Mouse (Mus musculus): Measurements from ENCODE around the gene Mthfs.
"Not testable (repeated sequence)": the region's sequence is repeated elsewhere in the genome, so short reads cannot be mapped to it uniquely, and the experiment has no call there.

Mthfs gene

DNA sequence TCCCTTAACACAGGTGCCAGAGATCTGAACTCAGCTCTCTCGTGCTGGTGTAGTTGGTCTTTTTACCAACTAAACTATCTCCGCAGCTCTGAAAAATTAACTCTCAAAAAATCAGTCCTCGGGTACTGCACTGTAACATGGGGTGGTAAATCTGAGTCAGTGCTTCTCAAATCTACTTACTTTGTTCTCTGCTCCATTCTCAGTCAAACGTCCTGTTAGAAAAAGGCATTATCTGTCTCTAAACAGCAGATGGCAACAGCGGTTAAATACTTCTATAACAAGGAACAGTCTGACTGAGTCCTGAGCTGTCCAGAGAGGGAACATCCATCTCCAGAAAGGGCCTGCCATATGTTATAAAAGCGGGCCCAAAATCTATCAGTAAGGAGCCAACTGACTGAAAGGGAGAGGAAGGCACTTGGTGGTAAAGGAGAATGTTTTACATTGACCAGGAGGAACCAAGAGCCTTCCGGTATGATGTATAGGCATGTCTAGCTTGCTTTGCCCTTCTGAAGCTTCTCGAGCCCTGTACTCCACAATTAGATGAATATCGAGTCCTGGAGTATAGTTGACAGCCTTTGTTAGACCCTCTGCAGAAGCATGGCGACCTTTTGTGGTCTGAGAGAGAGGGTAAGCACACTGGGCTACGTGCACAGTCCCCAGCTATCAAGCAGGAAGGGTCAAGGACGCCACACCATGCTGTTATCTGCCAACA lies at the start of gene Mthfs:
TSS of gene Mthfs (plus strand) at position 324 of the 712 bp plus-strand sequence.
- not testable (repeated sequence) for DNase-seq (ENCODE audit: low spot score in 2 of 2)

- not testable (repeated sequence) for DNase-seq (ENCODE audit: low spot score in 2 of 2)
These were observed 37.9 kb upstream of the Mthfs start for GRCm38 (mm10) chr9:89172539-89172938.

GRCm38 (mm10) chr9:89178833-89179232 lies 31.6 kb upstream of the Mthfs start:
- peak; percentile 46 to 50 for DNase-seq (ENCODE audit: low spot score in 2 of 2)

- DNase-seq (ENCODE audit: low spot score in 2 of 2) = not testable (repeated sequence)
These were observed 31.0 kb upstream of the Mthfs start for GRCm38 (mm10) chr9:89179469-89179868.

GRCm38 (mm10) chr9:89187006-89187405 lies 23.5 kb upstream of the Mthfs start:
- DNase-seq (ENCODE audit: low spot score in 2 of 2) = not testable (repeated sequence)

DNA sequence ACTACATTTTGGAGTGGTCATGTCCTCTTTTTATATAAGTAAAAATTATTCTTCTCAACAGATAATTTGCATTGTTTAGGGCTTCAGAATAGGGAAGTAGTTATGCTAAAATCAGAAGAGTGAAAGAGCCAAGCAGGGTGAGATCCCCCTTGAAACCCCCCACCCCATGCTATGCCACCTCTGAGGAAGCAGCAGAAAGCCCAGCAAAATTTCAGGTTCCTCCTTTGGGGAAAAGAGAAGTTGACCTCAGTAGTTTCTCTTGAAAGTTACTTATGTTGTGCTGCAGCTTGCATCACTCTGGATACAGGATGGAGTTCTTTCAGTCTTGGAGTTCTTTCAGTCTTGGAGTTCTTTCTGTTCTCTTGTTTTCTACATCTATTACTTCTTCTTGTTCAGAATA lies 15.0 kb upstream of the Mthfs start:
- not testable (repeated sequence) for DNase-seq (ENCODE audit: low spot score in 2 of 2)

DNA sequence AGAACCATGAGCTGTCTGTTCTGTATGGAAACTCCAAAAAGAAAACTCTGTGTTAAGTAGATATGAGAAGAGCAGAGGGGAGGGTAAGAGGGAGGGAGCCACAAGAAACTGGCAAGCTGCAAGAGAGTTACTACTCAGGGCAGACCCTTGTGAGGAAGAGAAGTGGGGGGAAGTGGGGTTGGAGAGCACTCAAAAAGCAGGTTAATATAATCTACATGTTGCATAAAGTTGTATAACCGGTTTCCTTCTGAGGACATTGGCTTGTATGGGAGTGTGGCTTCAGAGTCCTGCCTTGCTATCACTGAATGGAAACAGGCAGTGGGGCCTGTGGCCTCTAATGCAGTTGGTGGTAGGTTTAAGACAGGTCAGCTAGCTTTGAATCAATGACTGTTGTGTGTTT lies 13.0 kb upstream of the Mthfs start:
- not testable (repeated sequence) for DNase-seq (ENCODE audit: low spot score in 2 of 2)

DNA sequence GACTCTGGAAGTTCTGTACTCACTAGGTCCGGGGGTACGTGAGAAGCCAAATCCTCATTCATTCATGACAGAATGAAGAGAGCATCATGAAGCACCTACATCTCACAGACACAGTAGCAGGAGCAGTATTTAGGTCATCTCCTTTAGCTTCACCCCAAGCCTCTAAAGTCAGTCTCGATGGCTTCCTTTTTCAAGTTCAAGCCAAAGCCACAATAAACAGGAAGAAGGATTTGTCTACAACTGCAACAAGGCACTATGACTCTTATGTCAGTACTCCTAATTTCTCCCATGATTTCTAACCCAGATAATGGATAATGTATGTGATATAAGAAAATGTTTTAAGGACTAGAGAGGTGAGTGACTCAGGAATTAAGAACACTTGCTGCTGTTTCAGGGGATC lies 12.1 kb upstream of the Mthfs start:
- DNase-seq (ENCODE audit: low spot score in 2 of 2) = not testable (repeated sequence)

DNA sequence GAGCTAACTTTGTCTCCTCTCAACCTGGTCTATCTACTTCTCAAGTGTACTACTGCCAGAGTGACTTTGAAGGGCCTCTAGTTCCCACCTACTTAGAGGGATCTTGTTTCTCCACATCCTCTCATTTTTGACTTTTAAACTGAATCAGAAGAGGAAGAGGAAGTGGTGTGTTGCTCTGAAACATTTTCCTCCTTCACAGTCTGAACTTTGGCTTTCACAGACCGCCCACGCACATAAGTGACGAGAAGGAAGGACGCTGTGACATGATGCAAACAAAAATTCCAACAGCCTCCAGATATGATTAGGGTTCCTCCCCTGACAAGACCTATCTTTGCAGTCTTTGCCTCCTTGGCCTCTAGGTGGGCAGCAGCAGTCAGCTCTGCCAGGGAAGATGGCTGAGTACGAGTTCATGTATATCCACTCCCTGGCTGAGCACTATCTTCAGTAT lies 11.5 kb upstream of the Mthfs start, which contains the start of the genes Bcl2a1b and Gm29094:
TSS of gene Bcl2a1b (plus strand) at position 241 of the 448 bp plus-strand sequence.
TSS of gene Gm29094 (plus strand) at position 411 of the 448 bp plus-strand sequence.
- not testable (repeated sequence) for DNase-seq (ENCODE audit: low spot score in 2 of 2)

- not testable (repeated sequence) for DNase-seq (ENCODE audit: low spot score in 2 of 2)
These were observed 8.2 kb upstream of the Mthfs start for GRCm38 (mm10) chr9:89202256-89202655.

DNA sequence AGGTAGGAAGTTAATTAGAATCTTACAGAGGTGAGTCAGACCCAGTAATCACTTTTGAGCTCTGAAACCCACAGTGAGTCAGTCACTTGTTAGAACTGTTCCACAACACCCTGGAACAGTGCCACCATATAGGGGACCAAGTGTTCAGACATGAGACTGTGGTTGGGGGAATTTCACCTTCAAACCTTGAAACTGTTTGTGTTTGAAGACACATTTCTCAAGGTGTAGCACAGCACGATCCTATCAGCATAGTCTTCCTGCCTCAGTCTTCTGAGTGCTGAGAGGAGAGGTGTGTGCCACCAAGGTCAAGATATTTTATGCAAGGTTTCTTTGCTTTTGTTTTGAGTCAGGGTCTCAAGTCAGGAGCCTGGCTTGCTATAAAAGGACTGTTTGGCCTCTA lies 1.5 kb upstream of the Mthfs start:
- not testable (repeated sequence) for DNase-seq (ENCODE audit: low spot score in 2 of 2)

- peak; percentile 88 to 94 for DNase-seq (ENCODE audit: low spot score in 2 of 2)
These were observed 786 bp downstream of the Mthfs start for GRCm38 (mm10) chr9:89211065-89211858.

DNA sequence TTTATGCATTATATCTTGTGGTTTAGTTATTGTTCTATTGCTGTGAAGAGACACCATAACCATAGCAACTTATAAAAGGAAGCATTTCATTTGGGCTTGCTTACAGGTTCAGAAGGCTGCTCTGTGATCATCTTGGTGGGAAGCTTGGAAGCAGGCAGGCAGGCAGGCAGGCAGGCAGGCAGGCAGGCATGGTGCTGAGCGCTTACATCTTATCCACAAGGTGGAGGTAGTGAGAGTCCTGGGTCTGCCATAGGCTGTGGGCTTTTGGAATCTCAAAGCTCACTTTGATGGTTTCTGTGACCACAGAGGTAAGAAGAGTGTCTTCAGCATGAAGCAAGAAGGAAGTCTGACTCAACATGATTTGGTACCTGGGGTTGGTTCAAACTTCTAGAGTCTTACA lies 2.0 kb downstream of the Mthfs start:
- DNase-seq (ENCODE audit: low spot score in 2 of 2) = not testable (repeated sequence)

DNA sequence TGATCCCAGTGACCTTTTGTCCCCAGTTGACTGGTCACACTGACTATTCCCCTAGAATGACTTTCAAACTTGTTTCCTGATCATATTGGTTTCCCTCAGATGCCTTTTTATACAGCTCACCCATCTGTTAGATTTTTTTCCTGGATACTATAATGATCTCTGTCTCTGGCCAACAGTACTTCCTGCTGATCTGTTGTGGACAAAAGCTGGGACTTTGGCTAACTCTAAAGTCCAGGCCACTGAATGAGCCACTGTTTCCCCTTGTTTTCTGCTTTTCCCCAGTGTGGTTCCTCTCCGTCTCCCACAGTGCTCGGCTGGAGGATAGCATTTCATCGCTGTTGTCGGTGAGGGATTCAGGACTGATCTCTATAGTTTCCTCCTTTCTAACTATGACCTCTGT lies 7.7 kb downstream of the Mthfs start:
- not testable (repeated sequence) for DNase-seq (ENCODE audit: low spot score in 2 of 2)

GRCm38 (mm10) chr9:89219668-89220067 lies 9.2 kb downstream of the Mthfs start:
- DNase-seq (ENCODE audit: low spot score in 2 of 2) = not testable (repeated sequence)

DNA sequence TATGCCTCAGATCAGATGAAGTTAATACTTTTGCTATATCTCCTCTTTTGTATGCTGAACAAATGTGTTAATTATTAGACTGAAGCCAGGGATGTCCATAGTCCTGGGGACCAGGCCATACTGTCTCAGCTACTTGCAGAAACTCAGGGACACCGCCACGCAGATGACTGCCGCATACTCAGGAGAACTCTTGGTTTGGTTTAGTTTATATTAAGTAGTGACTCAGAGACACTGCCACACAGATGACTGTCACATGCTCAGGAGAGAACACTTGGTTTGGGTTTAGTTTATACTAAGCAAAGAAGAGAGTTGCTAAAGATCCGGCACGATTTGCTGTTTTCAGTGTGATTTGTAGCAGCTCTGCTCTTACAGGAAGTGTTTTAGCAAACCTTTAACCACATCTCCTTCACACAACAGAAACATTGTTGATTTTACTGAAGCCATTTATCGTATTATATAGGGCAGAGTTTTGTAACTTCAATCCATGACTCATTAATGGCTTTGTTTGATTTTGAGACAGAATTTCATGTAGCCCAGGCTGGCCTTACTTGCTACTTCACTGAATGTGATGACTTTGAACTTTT lies 10.3 kb downstream of the Mthfs start:
- DNase-seq (ENCODE audit: low spot score in 2 of 2) = not testable (repeated sequence)

DNA sequence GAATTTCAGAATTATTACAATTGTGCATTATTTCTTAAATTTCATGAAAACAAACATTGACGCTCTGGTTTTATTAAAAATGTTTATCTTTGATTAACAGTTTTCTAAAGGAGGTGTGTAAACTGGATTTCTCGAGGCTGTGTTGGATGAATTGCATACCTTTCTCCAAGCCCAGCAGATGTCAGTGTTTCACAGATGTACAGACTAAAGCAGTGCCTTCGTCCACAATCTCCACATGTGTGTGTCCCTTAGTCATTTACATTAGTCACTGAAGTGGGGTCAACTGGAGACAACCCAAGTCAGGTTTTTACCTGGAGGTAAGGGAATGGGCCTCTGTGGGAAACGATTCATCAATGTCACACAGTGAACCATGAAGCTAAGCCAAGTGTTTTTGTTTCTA lies 15.6 kb downstream of the Mthfs start:
- DNase-seq (ENCODE audit: low spot score in 2 of 2) = peak in 1 of 2 experiments; percentile 21

GRCm38 (mm10) chr9:89228122-89228521 lies 17.6 kb downstream of the Mthfs start:
- DNase-seq (ENCODE audit: low spot score in 2 of 2) = no peak

GRCm38 (mm10) chr9:89230897-89231497 lies 20.5 kb downstream of the Mthfs start:
- peak; percentile 34 to 54 for DNase-seq (ENCODE audit: low spot score in 2 of 2)

GRCm38 (mm10) chr9:89237131-89237530 lies 26.7 kb downstream of the Mthfs start:
- not testable (repeated sequence) for DNase-seq (ENCODE audit: low spot score in 2 of 2)

DNA sequence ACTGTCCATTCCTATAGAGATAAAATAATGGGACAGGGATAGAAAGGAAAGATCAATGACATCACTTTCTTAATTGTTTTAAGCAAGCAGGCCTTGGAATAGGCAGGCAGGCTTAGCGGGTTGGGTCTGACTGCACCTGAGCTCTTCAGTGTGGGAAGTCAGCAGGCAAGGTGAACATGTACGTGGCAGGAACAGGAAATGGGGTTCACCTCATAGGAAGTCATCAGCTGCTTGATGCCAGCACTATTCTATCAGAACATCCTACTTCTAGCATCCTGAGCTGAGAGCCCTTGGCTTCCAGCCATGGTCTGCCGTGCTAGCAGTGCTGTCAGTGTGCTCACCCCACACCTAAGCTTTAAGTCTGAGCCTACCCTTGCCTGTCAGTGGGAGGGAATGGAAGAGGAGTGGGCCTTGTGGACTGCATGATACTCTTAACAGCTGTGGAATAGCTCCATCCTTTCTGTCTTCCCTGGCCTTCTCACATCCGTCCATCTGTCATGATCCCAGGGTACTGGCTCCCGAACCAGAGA lies 28.6 kb downstream of the Mthfs start:
- not testable (repeated sequence) for DNase-seq (ENCODE audit: low spot score in 2 of 2)
